Mouse (Mus musculus) limb, embryonic 15.5 days (tissue): ENCODE results near the gene Gm29609. TPM values are rescaled to one million over a fixed set of nuclear protein-coding genes. Genes with fewer than 3 reads are reported as not detected.

Experiments
- ATAC-seq: fragments of 200-750 bp; cut with Nextera tagmentation; 2 replicates; pipeline ENCODE4 v1.8.0; 2017; ENCODE audit warnings: low read depth, moderate TSS enrichment; ENCODE audit not compliant: insufficient number of reproducible peaks, low FRiP score, low TSS enrichment
- H3K27ac ChIP-seq: fragments of 300-500 bp; sonication (generic); 2 replicates; pipeline ENCODE4 v1.5.1; 2015; ENCODE audit warnings: moderate library complexity, mild to moderate bottlenecking, inconsistent platforms
- H3K27me3 ChIP-seq: fragments of 300-500 bp; sonication (generic); 2 replicates; pipeline ENCODE4 v1.6.1; 2015; ENCODE audit warnings: inconsistent platforms
- H3K36me3 ChIP-seq: fragments of 300-500 bp; sonication (generic); 2 replicates; pipeline ENCODE4 v1.6.1; 2015; ENCODE audit warnings: inconsistent platforms
- H3K4me1 ChIP-seq: fragments of 300-500 bp; sonication (generic); 2 replicates; pipeline ENCODE4 v1.6.1; 2015; ENCODE audit warnings: inconsistent platforms
- H3K4me2 ChIP-seq: fragments of 300-500 bp; sonication (generic); 2 replicates; pipeline ENCODE4 v1.6.1; 2015; ENCODE audit warnings: mild to moderate bottlenecking, inconsistent platforms
- H3K4me3 ChIP-seq: fragments of 300-500 bp; sonication (generic); 2 replicates; pipeline ENCODE4 v1.5.1; 2015; ENCODE audit warnings: mild to moderate bottlenecking, inconsistent platforms
- H3K9ac ChIP-seq: fragments of 300-500 bp; sonication (generic); 2 replicates; pipeline ENCODE4 v1.6.1; 2015; ENCODE audit warnings: inconsistent platforms
- H3K9me3 ChIP-seq: fragments of 300-500 bp; sonication (generic); 2 replicates; pipeline ENCODE4 v1.6.1; 2016; ENCODE audit warnings: inconsistent platforms
- WGBS: fragments of 180-500 bp; shearing (Covaris S2); methylation state at CpG from one replicate; pipeline ENCODE4 v1.1.7; 2015; 5-methylcytosine and 5-hydroxymethylcytosine counted together
- polyA plus RNA-seq: library from polyadenylated mRNA; unstranded; fragments of >200 nt; fragmentation: Nextera tagmentation; extraction: Ambion mirVana; gene quantifications from 2 replicates; pipeline ENCODE4 v1.2.1, GENCODE M21; 2015

The Gm29609 gene
- polyA plus RNA-seq, 1 experiment from 2014 or later = 1.2 TPM

GRCm38 (mm10) chr5:31195671-31196070 lies 16.0 kb upstream of the Gm29609 start:
- Histone ChIP-seq H3K9ac (no peak overlapping the region), H3K27me3 (no peaks in the 10 kb centered on the region), H3K4me3 (no peak overlapping the region), H3K4me1 (peaks cover 29% of the 10 kb centered on the region), H3K36me3 (peaks cover 69% of the 10 kb centered on the region), H3K9me3 (peaks cover 5% of the 10 kb centered on the region; the same call in 1 of the 2 replicates), H3K27ac (no peak overlapping the region), H3K4me2 (no peak overlapping the region)
- WGBS = 89% methylated on average over 4 of the region's 4 CpGs
- ATAC-seq = no peak

GRCm38 (mm10) chr5:31194486-31195485 lies 15.1 kb upstream of the Gm29609 start:
- no peak for ATAC-seq
- Histone ChIP-seq H3K9me3 (no peaks in the 10 kb centered on the region), H3K4me3 (no peak overlapping the region; the same call in 1 of the 2 replicates), H3K9ac (no peak overlapping the region), H3K4me2 (peak overlapping the region; percentile 72), H3K27me3 (no peaks in the 10 kb centered on the region), H3K36me3 (peaks cover 70% of the 10 kb centered on the region), H3K4me1 (peaks cover 22% of the 10 kb centered on the region), H3K27ac (no peak overlapping the region)
- WGBS = 89% methylated on average over 16 of the region's 16 CpGs

DNA sequence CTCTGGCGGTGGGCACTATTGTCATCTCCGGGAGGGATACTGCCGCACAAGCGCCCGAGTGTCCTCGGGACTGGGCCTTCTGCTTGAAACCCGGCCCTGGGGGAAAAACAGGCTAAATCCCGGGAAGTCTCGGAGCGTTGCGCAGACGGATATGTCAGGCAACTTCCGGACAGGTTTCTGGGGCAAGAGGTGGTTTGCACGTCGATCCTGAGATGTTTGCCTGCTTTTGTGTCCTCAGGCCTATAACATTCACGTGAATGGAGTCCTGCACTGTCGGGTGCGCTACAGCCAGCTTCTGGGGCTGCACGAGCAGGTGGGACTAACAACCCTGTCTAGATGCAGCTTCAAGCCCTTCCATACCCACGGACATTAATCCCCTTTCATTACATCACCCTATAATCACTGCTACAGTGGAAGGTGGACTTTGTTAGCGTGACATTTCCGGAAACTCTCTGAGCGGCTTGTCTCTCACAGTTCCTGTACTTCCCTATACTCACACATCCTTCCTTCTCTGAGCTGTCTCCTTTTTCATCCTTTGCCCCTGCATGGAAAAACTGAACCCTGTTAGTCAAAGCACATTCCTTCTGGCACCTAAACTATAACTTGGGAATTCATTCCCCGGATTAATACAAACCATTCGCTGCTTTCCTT lies 14.0 kb upstream of the Gm29609 start:
- peak overlapping the region; percentile 82 for H3K9ac ChIP-seq
- WGBS = 12% methylated on average over 25 of the region's 25 CpGs
- no peak for ATAC-seq

GRCm38 (mm10) chr5:31192939-31193630 lies 13.4 kb upstream of the Gm29609 start, which contains the start of the genes Snx17 and Eif2b4:
Gene Snx17 (plus strand): TSS chr5:31193227.
Gene Eif2b4 (minus strand): TSS chr5:31193430.
- peaks cover 67% of the 10 kb centered on the region for H3K36me3 ChIP-seq
- H3K4me3 ChIP-seq = peak within 1 kb of the TSS; percentile 65
- H3K9me3 ChIP-seq = no peaks in the 10 kb centered on the region
- H3K4me1 ChIP-seq = peaks cover 19% of the 10 kb centered on the region
- H3K9ac ChIP-seq = peak within 1 kb of the TSS; percentile 82
- peak within 1 kb of the TSS; percentile 72 for H3K4me2 ChIP-seq
- H3K27ac ChIP-seq = peak within 1 kb of the TSS; percentile 92
- no peaks in the 10 kb centered on the region for H3K27me3 ChIP-seq
- under 1% methylated on average over 48 of the region's 48 CpGs for WGBS
- peak; percentile 95 for ATAC-seq

More for the DNA sequence above, 14.0 kb upstream of the Gm29609 start:
- Histone ChIP-seq H3K4me1 (peaks cover 19% of the 10 kb centered on the region), H3K36me3 (peaks cover 67% of the 10 kb centered on the region), H3K9me3 (no peaks in the 10 kb centered on the region), H3K4me3 (peak overlapping the region; percentile 65), H3K27ac (peak overlapping the region; percentile 92), H3K4me2 (peak overlapping the region; percentile 72), H3K27me3 (no peaks in the 10 kb centered on the region)

DNA sequence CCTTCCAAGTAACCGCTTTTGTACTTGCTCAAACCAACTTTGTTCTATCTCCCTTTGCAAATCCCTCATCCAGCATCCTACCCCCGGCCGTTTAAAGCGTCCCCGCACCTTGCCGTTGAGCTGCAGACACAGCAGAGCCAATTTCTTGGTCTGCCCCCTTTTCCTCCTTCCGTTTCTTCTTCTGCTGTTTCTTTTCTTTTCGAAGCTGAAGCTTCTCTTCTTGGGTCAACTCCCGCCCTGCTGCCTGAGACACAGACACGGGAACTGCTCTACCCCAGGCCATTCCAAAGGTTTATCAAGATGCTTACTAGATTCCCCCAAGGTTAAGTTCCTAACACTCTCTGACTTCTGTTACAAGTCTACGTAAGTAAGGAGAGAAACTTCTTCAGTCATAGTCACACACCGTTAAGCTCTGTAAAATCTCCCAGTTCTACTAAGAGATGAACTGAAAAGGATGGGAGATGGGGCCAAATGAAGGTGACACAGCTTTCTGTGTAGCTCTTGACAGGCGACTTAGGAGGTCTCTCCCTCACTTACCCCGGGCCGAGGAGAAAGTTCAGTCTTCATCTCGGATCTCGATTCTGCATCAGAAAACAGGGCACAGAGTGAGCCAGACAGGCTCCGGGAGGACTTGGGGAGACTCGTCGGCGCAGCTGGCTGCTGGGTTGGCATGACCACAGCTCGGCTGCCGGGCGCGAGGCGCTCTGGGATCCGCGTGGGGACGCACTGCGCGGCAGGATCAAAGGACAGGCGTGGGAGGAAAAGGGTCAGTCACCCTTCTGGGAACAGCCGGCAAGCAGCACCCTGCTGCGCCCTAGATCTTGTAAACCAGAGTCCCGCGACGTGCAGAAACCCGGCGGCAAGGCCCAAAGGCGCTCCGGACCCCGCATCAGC lies 12.6 kb upstream of the Gm29609 start:
- peak overlapping the region; percentile 88 for H3K27ac ChIP-seq
- peak overlapping the region; percentile 61 for H3K4me2 ChIP-seq
- H3K4me1 ChIP-seq = peaks cover 16% of the 10 kb centered on the region
- peak overlapping the region; percentile 65 for H3K4me3 ChIP-seq
- no peak; the same call in none of the 2 replicates for ATAC-seq
- H3K27me3 ChIP-seq = no peaks in the 10 kb centered on the region
- WGBS = 10% methylated on average over 42 of the region's 42 CpGs
- H3K36me3 ChIP-seq = peaks cover 67% of the 10 kb centered on the region
- no peaks in the 10 kb centered on the region for H3K9me3 ChIP-seq
- peak overlapping the region; percentile 72 for H3K9ac ChIP-seq

GRCm38 (mm10) chr5:31190201-31190600 lies 10.5 kb upstream of the Gm29609 start:
- Histone ChIP-seq H3K27ac (no peak overlapping the region), H3K36me3 (peaks cover 52% of the 10 kb centered on the region), H3K4me2 (no peak overlapping the region), H3K4me3 (no peak overlapping the region), H3K9ac (no peak overlapping the region), H3K4me1 (peaks cover 16% of the 10 kb centered on the region), H3K9me3 (no peaks in the 10 kb centered on the region), H3K27me3 (no peaks in the 10 kb centered on the region)
- ATAC-seq = no peak
- WGBS = 91% methylated on average over 9 of the region's 9 CpGs

- ATAC-seq = no peak
- H3K27ac ChIP-seq = no peak overlapping the region
- H3K9me3 ChIP-seq = no peaks in the 10 kb centered on the region
- H3K4me3 ChIP-seq = no peak overlapping the region
- peaks cover 4% of the 10 kb centered on the region for H3K4me1 ChIP-seq
- no peak overlapping the region for H3K9ac ChIP-seq
- H3K4me2 ChIP-seq = no peak overlapping the region
- H3K36me3 ChIP-seq = peaks cover 44% of the 10 kb centered on the region
- 77% methylated on average over 4 of the region's 4 CpGs for WGBS
- no peaks in the 10 kb centered on the region for H3K27me3 ChIP-seq
Observed at GRCm38 (mm10) chr5:31188223-31188840, 8.6 kb upstream of the Gm29609 start.

- no peak for ATAC-seq
- Histone ChIP-seq H3K27ac (no peak overlapping the region), H3K9me3 (no peaks in the 10 kb centered on the region), H3K4me2 (no peak overlapping the region), H3K36me3 (peaks cover 20% of the 10 kb centered on the region), H3K4me3 (no peak overlapping the region), H3K27me3 (no peaks in the 10 kb centered on the region), H3K9ac (no peak overlapping the region), H3K4me1 (0 out of 2 replicates have a peak, but pooled peaks cover 4% of the 10 kb centered on the region)
- WGBS = 55% methylated on average over 4 of the region's 4 CpGs
Observed at GRCm38 (mm10) chr5:31183678-31184077, 4.0 kb upstream of the Gm29609 start.

- Histone ChIP-seq H3K27ac (no peak overlapping the region), H3K36me3 (no peaks in the 10 kb centered on the region), H3K4me2 (no peak overlapping the region), H3K9me3 (no peaks in the 10 kb centered on the region), H3K9ac (no peak overlapping the region), H3K4me3 (no peak overlapping the region), H3K27me3 (no peaks in the 10 kb centered on the region), H3K4me1 (0 out of 2 replicates have a peak, but pooled peaks cover 4% of the 10 kb centered on the region)
- no peak for ATAC-seq
- 92% methylated on average over 9 of the region's 9 CpGs for WGBS
Observed at GRCm38 (mm10) chr5:31181183-31181770, 1.6 kb upstream of the Gm29609 start.

- Histone ChIP-seq H3K36me3 (no peaks in the 10 kb centered on the region), H3K9ac (peak overlapping the region; percentile 61), H3K27ac (peak overlapping the region; percentile 98), H3K4me3 (peak overlapping the region; percentile 77), H3K9me3 (no peaks in the 10 kb centered on the region), H3K27me3 (no peaks in the 10 kb centered on the region), H3K4me2 (peak overlapping the region; percentile 78), H3K4me1 (0 out of 2 replicates have a peak, but pooled peaks cover 4% of the 10 kb centered on the region)
- WGBS = under 1% methylated on average over 25 of the region's 25 CpGs
- peak; percentile 52 for ATAC-seq
Observed at GRCm38 (mm10) chr5:31179301-31179765, 378 bp downstream of the Gm29609 start.
